Mouse (Mus musculus) heart, embryonic 10.5 days (tissue): ENCODE data around the gene Rims1. TPM values are rescaled to one million over a fixed set of nuclear protein-coding genes. Genes with fewer than 3 reads are reported as not detected.

Experiments
- DNase-seq: peaks from one replicate; pipeline ENCODE4 v3.0.0-alpha.2; 2017; ENCODE audit warnings: low spot score
- H3K27ac ChIP-seq: fragments of 300-500 bp; sonication (generic); 2 replicates; pipeline ENCODE4 v1.5.1; 2016; ENCODE audit warnings: mild to moderate bottlenecking
- H3K27me3 ChIP-seq: fragments of 300-500 bp; sonication (generic); 2 replicates; pipeline ENCODE4 v1.6.1; 2016; ENCODE audit warnings: mild to moderate bottlenecking; ENCODE audit not compliant: poor library complexity, insufficient read depth, severe bottlenecking
- H3K36me3 ChIP-seq: fragments of 300-500 bp; sonication (generic); 2 replicates; pipeline ENCODE4 v1.6.1; 2016; ENCODE audit warnings: mild to moderate bottlenecking, moderate library complexity
- H3K4me1 ChIP-seq: fragments of 300-500 bp; sonication (generic); 2 replicates; pipeline ENCODE4 v1.6.1; 2016; ENCODE audit warnings: mild to moderate bottlenecking
- H3K4me3 ChIP-seq: fragments of 300-500 bp; sonication (generic); 2 replicates; pipeline ENCODE4 v1.5.1; 2016; ENCODE audit warnings: mild to moderate bottlenecking, moderate library complexity
- H3K9me3 ChIP-seq: fragments of 300-500 bp; sonication (generic); 2 replicates; pipeline ENCODE4 v1.6.1; 2016; ENCODE audit warnings: mild to moderate bottlenecking, moderate library complexity
- whole genome bisulfite sequencing: fragments of 180-500 bp; shearing (Covaris S2); methylation state at CpG from one replicate; pipeline ENCODE4 v1.1.7; 2016; 5-methylcytosine and 5-hydroxymethylcytosine counted together
- polyA plus RNA-seq: library from polyadenylated mRNA; unstranded; fragments of >200 nt; fragmentation: Nextera tagmentation; extraction: Ambion mirVana; gene quantifications from 2 replicates; pipeline ENCODE4 v1.2.1, GENCODE M21; 2016

Gene Rims1
- 0.92 and 1.2 TPM in 2 replicates for polyA plus RNA-seq

- peak within 1 kb of the TSS; percentile 87 for H3K27ac ChIP-seq
- WGBS: 2% methylated on average over 70 of the region's 76 CpGs
- no peaks in the 10 kb centered on the region for H3K9me3 ChIP-seq
- peak; percentile 75 for DNase-seq
- H3K36me3 ChIP-seq: no peaks in the 10 kb centered on the region
- peaks cover 30% of the 10 kb centered on the region; the same call in 1 of the 2 replicates for H3K27me3 ChIP-seq
- H3K4me3 ChIP-seq: peak within 1 kb of the TSS; percentile 76
- H3K4me1 ChIP-seq: peaks cover 11% of the 10 kb centered on the region; the same call in 1 of the 2 replicates
Measured at GRCm38 (mm10) chr1:22805726-22806625, at the start of gene Rims1. Gene Rims1, minus strand, starts transcription at chr1:22805994.

- Histone ChIP-seq H3K36me3 (no peaks in the 10 kb centered on the region), H3K27ac (no peak overlapping the region), H3K27me3 (peaks cover 30% of the 10 kb centered on the region; the same call in 1 of the 2 replicates), H3K4me1 (peaks cover 11% of the 10 kb centered on the region; the same call in 1 of the 2 replicates), H3K9me3 (no peaks in the 10 kb centered on the region), H3K4me3 (peak overlapping the region; percentile 76)
- 20% methylated on average over 8 of the region's 8 CpGs for WGBS
- DNase-seq: no peak
Measured at GRCm38 (mm10) chr1:22806626-22807096, 867 bp upstream of the Rims1 start.

- H3K27me3 ChIP-seq: peaks cover 30% of the 10 kb centered on the region; the same call in 1 of the 2 replicates
- H3K36me3 ChIP-seq: no peaks in the 10 kb centered on the region
- peak overlapping the region; percentile 87 for H3K27ac ChIP-seq
- H3K9me3 ChIP-seq: no peaks in the 10 kb centered on the region
- peaks cover 11% of the 10 kb centered on the region; the same call in 1 of the 2 replicates for H3K4me1 ChIP-seq
- DNase-seq: peak; percentile 74
- 6% methylated on average over 15 of the region's 15 CpGs for WGBS
- peak overlapping the region; percentile 76 for H3K4me3 ChIP-seq
Measured at GRCm38 (mm10) chr1:22805025-22805725, 619 bp downstream of the Rims1 start.

GRCm38 (mm10) chr1:22804148-22804885 lies 1.5 kb downstream of the Rims1 start:
- H3K4me1 ChIP-seq: peaks cover 11% of the 10 kb centered on the region; the same call in 1 of the 2 replicates
- H3K36me3 ChIP-seq: no peaks in the 10 kb centered on the region
- 66% methylated on average over 4 of the region's 4 CpGs for WGBS
- H3K27me3 ChIP-seq: peaks cover 30% of the 10 kb centered on the region; the same call in 1 of the 2 replicates
- DNase-seq: no peak
- no peaks in the 10 kb centered on the region for H3K9me3 ChIP-seq
- no peak overlapping the region for H3K27ac ChIP-seq
- no peak overlapping the region; the same call in 1 of the 2 replicates for H3K4me3 ChIP-seq

DNA sequence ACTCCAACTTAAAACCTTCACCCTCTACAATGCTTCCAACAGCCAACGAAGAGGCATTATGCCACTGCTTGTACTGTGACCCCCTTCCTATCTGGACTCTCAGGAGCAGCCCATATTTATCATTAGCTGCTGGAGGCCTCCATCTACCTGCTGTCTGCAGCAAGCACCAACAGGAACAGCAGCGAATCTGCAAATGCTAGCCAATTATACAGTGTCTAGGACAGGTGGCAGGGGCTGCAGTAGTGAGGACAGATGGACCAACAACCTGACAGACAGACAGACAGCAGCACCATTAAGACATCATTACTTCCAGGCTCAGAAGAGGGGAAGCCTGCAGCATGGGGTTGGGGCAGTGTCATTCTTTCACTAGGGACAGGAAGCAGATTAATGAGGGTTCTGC lies 2.3 kb downstream of the Rims1 start:
- Histone ChIP-seq H3K4me3 (no peak overlapping the region), H3K4me1 (peaks cover 11% of the 10 kb centered on the region; the same call in 1 of the 2 replicates), H3K9me3 (no peaks in the 10 kb centered on the region), H3K27me3 (peaks cover 30% of the 10 kb centered on the region; the same call in 1 of the 2 replicates), H3K36me3 (no peaks in the 10 kb centered on the region), H3K27ac (no peak overlapping the region)
- no peak for DNase-seq
- WGBS: 64% methylated on average over 2 of the region's 2 CpGs

DNA sequence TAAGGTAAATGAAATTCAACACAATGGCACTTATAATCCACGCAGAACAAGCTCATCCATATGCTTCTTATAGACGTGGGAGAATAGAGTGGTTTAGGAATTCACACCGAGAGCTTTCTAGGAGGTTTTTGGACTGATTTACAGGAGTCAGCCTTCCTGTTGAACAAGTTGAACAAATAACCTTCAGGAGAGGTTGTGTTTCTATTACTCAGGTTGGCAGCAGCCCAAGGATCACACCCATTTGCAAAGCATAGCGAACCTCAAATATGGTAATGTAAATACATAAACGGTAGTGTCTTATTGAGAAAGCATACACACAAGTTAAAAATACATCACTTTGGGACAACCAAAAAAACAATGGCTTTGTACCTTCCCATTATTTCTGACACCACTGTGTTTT lies 5.5 kb downstream of the Rims1 start:
- no peaks in the 10 kb centered on the region for H3K36me3 ChIP-seq
- no peaks in the 10 kb centered on the region for H3K9me3 ChIP-seq
- 85% methylated on average over 5 of the region's 5 CpGs for WGBS
- peaks cover 16% of the 10 kb centered on the region; the same call in 1 of the 2 replicates for H3K27me3 ChIP-seq
- no peak overlapping the region for H3K4me3 ChIP-seq
- no peak overlapping the region for H3K27ac ChIP-seq
- DNase-seq: no peak
- peaks cover 3% of the 10 kb centered on the region; the same call in 1 of the 2 replicates for H3K4me1 ChIP-seq

DNA sequence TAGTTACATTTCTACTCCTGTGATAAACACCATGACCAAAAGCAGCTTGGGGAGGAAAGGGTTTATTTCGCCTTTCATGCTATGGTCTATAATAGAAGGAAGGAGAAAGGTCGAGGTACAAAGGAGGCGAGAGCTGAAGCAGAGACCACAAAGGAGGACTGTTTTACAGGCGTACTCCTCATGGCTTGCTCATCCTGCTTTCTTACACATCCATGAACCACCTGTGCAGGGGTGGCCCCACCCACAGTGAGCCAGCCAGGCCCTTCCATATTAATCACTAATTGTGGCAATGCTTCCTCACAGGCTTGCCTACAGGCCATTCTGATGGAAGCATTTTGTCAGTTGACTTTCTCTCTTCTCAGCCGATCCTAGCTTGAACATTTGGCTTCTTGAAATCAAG lies 8.7 kb downstream of the Rims1 start:
- no peak for DNase-seq
- Histone ChIP-seq H3K9me3 (no peaks in the 10 kb centered on the region), H3K36me3 (no peaks in the 10 kb centered on the region), H3K27me3 (no peaks in the 10 kb centered on the region), H3K4me1 (no peaks in the 10 kb centered on the region), H3K4me3 (no peak overlapping the region), H3K27ac (no peak overlapping the region)
- WGBS: 69% methylated on average over 5 of the region's 5 CpGs

- H3K9me3 ChIP-seq: no peaks in the 10 kb centered on the region
- H3K27ac ChIP-seq: no peak overlapping the region
- no peak overlapping the region for H3K4me3 ChIP-seq
- no peak for DNase-seq
- no peaks in the 10 kb centered on the region for H3K27me3 ChIP-seq
- H3K36me3 ChIP-seq: no peaks in the 10 kb centered on the region
- H3K4me1 ChIP-seq: no peaks in the 10 kb centered on the region
- 48% methylated on average over 7 of the region's 7 CpGs for WGBS
Measured at GRCm38 (mm10) chr1:22789391-22789909, 16.3 kb downstream of the Rims1 start.

DNA sequence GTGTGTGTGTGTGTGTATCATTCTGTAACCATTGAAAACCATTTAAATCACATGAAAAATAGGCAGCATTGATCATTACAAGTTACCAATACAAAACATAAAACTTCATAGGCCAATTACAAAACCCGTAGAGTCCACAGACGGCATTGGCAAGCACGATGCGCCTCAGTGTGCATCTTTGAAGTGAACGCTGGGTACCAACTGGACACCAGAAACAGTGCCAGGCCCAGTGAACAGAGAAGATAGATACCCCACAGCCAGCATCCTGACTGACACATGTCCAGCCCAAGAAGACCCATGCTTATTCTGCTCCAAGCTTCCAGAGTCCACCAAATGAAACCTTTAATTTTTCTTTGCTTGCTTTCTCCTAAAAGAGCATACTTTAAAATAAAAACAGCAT lies 18.2 kb downstream of the Rims1 start:
- Histone ChIP-seq H3K27me3 (no peaks in the 10 kb centered on the region), H3K9me3 (no peaks in the 10 kb centered on the region), H3K4me1 (no peaks in the 10 kb centered on the region), H3K36me3 (no peaks in the 10 kb centered on the region), H3K4me3 (no peak overlapping the region), H3K27ac (no peak overlapping the region)
- DNase-seq: no peak
- 91% methylated on average over 5 of the region's 5 CpGs for WGBS

GRCm38 (mm10) chr1:22770530-22771254 lies 35.1 kb downstream of the Rims1 start:
- WGBS: 75% methylated on average over 7 of the region's 7 CpGs
- H3K4me3 ChIP-seq: no peak overlapping the region
- no peak overlapping the region for H3K27ac ChIP-seq
- H3K27me3 ChIP-seq: no peaks in the 10 kb centered on the region
- H3K36me3 ChIP-seq: no peaks in the 10 kb centered on the region
- DNase-seq: no peak
- H3K4me1 ChIP-seq: no peaks in the 10 kb centered on the region
- H3K9me3 ChIP-seq: no peaks in the 10 kb centered on the region

DNA sequence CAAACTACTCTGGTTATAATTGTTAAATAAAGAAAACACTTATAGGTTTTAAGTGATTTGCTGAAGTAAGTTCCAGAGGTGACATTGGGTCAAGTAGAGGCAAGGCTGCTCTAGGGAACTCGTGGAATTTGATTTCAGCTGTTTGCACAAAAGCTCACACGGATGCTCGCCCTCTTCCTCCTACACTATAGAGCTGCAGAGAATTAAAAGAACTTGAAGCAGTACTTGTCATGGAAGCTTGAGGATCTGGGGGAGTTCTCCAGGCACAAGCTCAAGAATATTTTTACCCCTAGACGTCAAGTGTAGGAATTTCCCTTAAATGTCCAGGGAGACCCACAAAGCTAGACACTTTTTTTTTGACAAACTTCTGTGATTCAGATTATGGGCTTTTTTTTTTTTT lies 42.4 kb downstream of the Rims1 start:
- 80% methylated on average over 4 of the region's 4 CpGs for WGBS
- Histone ChIP-seq H3K4me3 (no peak overlapping the region), H3K36me3 (no peaks in the 10 kb centered on the region), H3K27ac (no peak overlapping the region), H3K27me3 (no peaks in the 10 kb centered on the region), H3K4me1 (no peaks in the 10 kb centered on the region), H3K9me3 (no peaks in the 10 kb centered on the region)
- no peak for DNase-seq

GRCm38 (mm10) chr1:22762780-22763179 lies 43.0 kb downstream of the Rims1 start:
- DNase-seq: no peak
- WGBS: 87% methylated on average over 5 of the region's 5 CpGs
- H3K9me3 ChIP-seq: no peaks in the 10 kb centered on the region

More at GRCm38 (mm10) chr1:22762780-22763179, 43.0 kb downstream of the Rims1 start:
- no peaks in the 10 kb centered on the region for H3K27me3 ChIP-seq
- no peaks in the 10 kb centered on the region for H3K36me3 ChIP-seq
- H3K4me1 ChIP-seq: no peaks in the 10 kb centered on the region
- H3K4me3 ChIP-seq: no peak overlapping the region
- H3K27ac ChIP-seq: no peak overlapping the region
